Mouse (Mus musculus) MEL (cell line): ENCODE data around the gene Gm21915.

ENCODE experiments used
- CTCF ChIP-seq, 3 experiments: IDR thresholded peaks in 2 of 3; conservative IDR thresholded peaks in 1 of 3; 2 replicates each; pipeline ENCODE4 v1.5.1; 2011 to 2012; ENCODE audit warnings: low read length in 3 of 3, low read depth in 2 of 3, mild to moderate bottlenecking in 2 of 3, improper control_type of control experiment in 1 of 3, inconsistent platforms in 1 of 3, mixed read lengths in 1 of 3, moderate library complexity in 1 of 3; ENCODE audit not compliant: control insufficient read depth in 1 of 3, insufficient read depth in 1 of 3, poor library complexity in 1 of 3, severe bottlenecking in 1 of 3
- EP300 ChIP-seq, 2 experiments: IDR thresholded peaks; 2 replicates each; pipeline ENCODE4 v1.6.1; 2011; ENCODE audit warnings: improper control_type of control experiment in 2 of 2, low read length in 2 of 2, low read depth in 1 of 2, mild to moderate bottlenecking in 1 of 2
- GABPA ChIP-seq: IDR thresholded peaks from 2 replicates; pipeline ENCODE4 v1.6.1; 2012; ENCODE audit warnings: low read depth, mild to moderate bottlenecking, inconsistent platforms, low read length, improper control_type of control experiment, moderate library complexity
- JUND ChIP-seq: IDR thresholded peaks from 2 replicates; pipeline ENCODE4 v1.6.1; 2011; ENCODE audit warnings: low read depth, mild to moderate bottlenecking, improper control_type of control experiment, low read length
- MAFK ChIP-seq: IDR thresholded peaks from 2 replicates; pipeline ENCODE4 v1.6.1; 2011; ENCODE audit warnings: low read depth, mild to moderate bottlenecking, low read length, improper control_type of control experiment, borderline replicate concordance
- MAX ChIP-seq: IDR thresholded peaks from 2 replicates; pipeline ENCODE4 v1.6.1; 2011; ENCODE audit warnings: low read length, improper control_type of control experiment
- POLR2A ChIP-seq, 2 experiments: IDR thresholded peaks; 2 replicates each; pipeline ENCODE4 v1.6.1; 2011 to 2012; ENCODE audit warnings: low read length in 2 of 2, mild to moderate bottlenecking in 2 of 2, control low read depth in 1 of 2, improper control_type of control experiment in 1 of 2, low read depth in 1 of 2, moderate library complexity in 1 of 2; ENCODE audit not compliant: control insufficient read depth in 1 of 2, insufficient read depth in 1 of 2, poor library complexity in 1 of 2
- POLR2AphosphoS2 ChIP-seq: IDR thresholded peaks from 2 replicates; pipeline ENCODE4 v1.6.1; 2011; ENCODE audit warnings: low read length, improper control_type of control experiment
- TBP ChIP-seq: IDR thresholded peaks from 2 replicates; pipeline ENCODE4 v1.8.0; 2011; ENCODE audit warnings: low read depth, low read length, improper control_type of control experiment
- ZC3H11A ChIP-seq: IDR thresholded peaks from 2 replicates; pipeline ENCODE4 v1.6.1; 2012; ENCODE audit warnings: low read depth, mild to moderate bottlenecking, inconsistent platforms, low read length, improper control_type of control experiment
- ZMIZ1 ChIP-seq: IDR thresholded peaks from 2 replicates; pipeline ENCODE4 v1.6.1; 2012; ENCODE audit warnings: low read depth, mild to moderate bottlenecking, inconsistent platforms, low read length, improper control_type of control experiment, moderate library complexity

GRCm38 (mm10) chr9:40687053-40687452 lies 16.6 kb downstream of the Gm21915 start:
- TF ChIP-seq CTCF (IDR thresholded peaks at IDR 0.05 in 2 of 3, conservative IDR thresholded peaks at IDR 0.05 in 1 of 3; ENCODE audit: control insufficient read depth in 1 of 3, insufficient read depth in 1 of 3, low read depth in 2 of 3, low read length in 3 of 3, poor library complexity in 1 of 3, severe bottlenecking in 1 of 3) (no peak), MAX (no peak), POLR2A (IDR thresholded peaks at IDR 0.05; ENCODE audit: control insufficient read depth in 1 of 2, insufficient read depth in 1 of 2, low read depth in 1 of 2, low read length in 2 of 2, poor library complexity in 1 of 2) (no peak), GABPA (no peak), TBP (no peak), EP300 (IDR thresholded peaks at IDR 0.05; ENCODE audit: low read depth in 1 of 2, low read length in 2 of 2) (no peak), ZMIZ1 (no peak), ZC3H11A (no peak), JUND (no peak), POLR2AphosphoS2 (no peak), MAFK (no peak)
